Mouse (Mus musculus) embryonic facial prominence, embryonic 10.5 days (tissue): ENCODE measurements around the gene Glra2. TPM values are rescaled to one million over a fixed set of nuclear protein-coding genes. Genes with fewer than 3 reads are reported as not detected.
"Not testable (repeated sequence)": the region's sequence is repeated elsewhere in the genome, so short reads cannot be mapped to it uniquely, and the experiment has no call there.

ENCODE experiments used
- DNase-seq: peaks from one replicate; pipeline ENCODE4 v3.0.0-alpha.2; 2017; ENCODE audit warnings: low spot score
- H3K27ac ChIP-seq: fragments of 300-500 bp; sonication (generic); replicated peaks from 2 replicates; pipeline ENCODE4 v1.5.1; 2016; ENCODE audit warnings: mild to moderate bottlenecking
- H3K27me3 ChIP-seq: fragments of 300-500 bp; sonication (generic); replicated peaks from 2 replicates; pipeline ENCODE4 v1.6.1; 2016; ENCODE audit warnings: low read depth, mild to moderate bottlenecking; ENCODE audit not compliant: poor library complexity, severe bottlenecking
- H3K36me3 ChIP-seq: fragments of 300-500 bp; sonication (generic); replicated peaks from 2 replicates; pipeline ENCODE4 v1.6.1; 2016; ENCODE audit warnings: mild to moderate bottlenecking, moderate library complexity
- H3K4me1 ChIP-seq: fragments of 300-500 bp; sonication (generic); 2 replicates; pipeline ENCODE4 v1.6.1; 2016
- H3K4me3 ChIP-seq: fragments of 300-500 bp; sonication (generic); 2 replicates; pipeline ENCODE4 v1.5.1; 2016; ENCODE audit warnings: mild to moderate bottlenecking, moderate library complexity
- H3K9me3 ChIP-seq: fragments of 300-500 bp; sonication (generic); 2 replicates; pipeline ENCODE4 v1.6.1; 2016; ENCODE audit warnings: mild to moderate bottlenecking
- WGBS: fragments of 180-500 bp; shearing (Covaris S2); methylation state at CpG from one replicate; pipeline ENCODE4 v1.1.7; 2016; 5-methylcytosine and 5-hydroxymethylcytosine counted together
- polyA plus RNA-seq: library from polyadenylated mRNA; unstranded; fragments of >200 nt; fragmentation: Nextera tagmentation; extraction: Ambion mirVana; gene quantifications from 2 replicates; pipeline ENCODE4 v1.2.1, GENCODE M21; 2016

Glra2 gene
- polyA plus RNA-seq: 0.05 and 0.09 TPM in 2 replicates

GRCm38 (mm10) chrX:165326939-165327698, at the start of gene Glra2:
Glra2 (minus strand) TSS chrX:165327393.
- Histone ChIP-seq H3K27ac (no peak within 1 kb of the TSS), H3K9me3 (no peaks in the 10 kb centered on the region), H3K27me3 (peaks cover 17% of the 10 kb centered on the region), H3K4me3 (peak within 1 kb of the TSS; percentile 31), H3K4me1 (no peaks in the 10 kb centered on the region), H3K36me3 (no peaks in the 10 kb centered on the region)
- WGBS: 14% methylated on average over 12 of the region's 12 CpGs
- DNase-seq: peak; percentile 54

- Histone ChIP-seq H3K36me3 (no peaks in the 10 kb centered on the region), H3K27ac (no peak overlapping the region), H3K9me3 (no peaks in the 10 kb centered on the region), H3K4me3 (no peak overlapping the region), H3K4me1 (no peaks in the 10 kb centered on the region), H3K27me3 (peaks cover 9% of the 10 kb centered on the region; the same call in 1 of the 2 replicates)
- DNase-seq: no peak
- 79% methylated on average over 1 of the region's 1 CpGs for WGBS
Observed at GRCm38 (mm10) chrX:165362798-165363197, 35.6 kb upstream of the Glra2 start.

- Histone ChIP-seq H3K27ac (no peak overlapping the region), H3K4me3 (no peak overlapping the region), H3K36me3 (no peaks in the 10 kb centered on the region), H3K9me3 (no peaks in the 10 kb centered on the region), H3K4me1 (no peaks in the 10 kb centered on the region), H3K27me3 (peaks cover 9% of the 10 kb centered on the region; the same call in 1 of the 2 replicates)
- DNase-seq: no peak
- 83% methylated on average over 5 of the region's 5 CpGs for whole genome bisulfite sequencing
Observed at GRCm38 (mm10) chrX:165344611-165345010, 17.4 kb upstream of the Glra2 start.

GRCm38 (mm10) chrX:165327699-165328333, 623 bp upstream of the Glra2 start:
- H3K9me3 ChIP-seq: no peaks in the 10 kb centered on the region
- no peaks in the 10 kb centered on the region for H3K4me1 ChIP-seq
- H3K27me3 ChIP-seq: peaks cover 14% of the 10 kb centered on the region
- WGBS: 18% methylated on average over 9 of the region's 9 CpGs
- DNase-seq: peak; percentile 39
- H3K36me3 ChIP-seq: no peaks in the 10 kb centered on the region
- H3K4me3 ChIP-seq: peak overlapping the region; percentile 31
- no peak overlapping the region for H3K27ac ChIP-seq

DNA sequence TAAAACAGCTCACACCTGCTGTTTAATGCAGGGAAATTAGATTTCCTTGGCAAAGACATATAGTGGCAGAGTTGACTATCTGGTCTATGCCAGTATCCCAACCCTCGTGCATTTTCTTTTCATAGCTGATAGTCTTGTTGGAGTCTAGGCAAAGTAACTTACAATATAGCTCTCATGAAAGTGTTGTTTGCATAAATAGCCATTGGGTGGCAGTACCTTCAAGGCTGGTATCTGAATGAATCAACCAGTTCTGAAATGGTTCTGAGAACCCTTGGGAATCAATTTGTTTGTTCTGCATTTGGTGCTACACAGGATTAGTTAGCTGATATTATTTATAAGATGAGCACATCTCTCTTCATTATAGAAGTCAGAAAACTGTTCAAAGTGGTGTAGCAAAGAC, 133.6 kb downstream of the Glra2 start:
- H3K27ac ChIP-seq: no peak overlapping the region
- no peaks in the 10 kb centered on the region for H3K4me1 ChIP-seq
- no peak for DNase-seq
- no peaks in the 10 kb centered on the region for H3K36me3 ChIP-seq
- 75% methylated on average over 1 of the region's 1 CpGs for WGBS
- H3K4me3 ChIP-seq: no peak overlapping the region
- no peaks in the 10 kb centered on the region for H3K9me3 ChIP-seq
- peaks cover 15% of the 10 kb centered on the region for H3K27me3 ChIP-seq

- Histone ChIP-seq H3K9me3 (no peaks in the 10 kb centered on the region), H3K36me3 (no peaks in the 10 kb centered on the region), H3K27me3 (peaks cover 22% of the 10 kb centered on the region), H3K4me1 (no peaks in the 10 kb centered on the region), H3K4me3 (no peak overlapping the region), H3K27ac (no peak overlapping the region)
- 50% methylated on average over 1 of the region's 1 CpGs for WGBS
- no peak for DNase-seq
Observed at GRCm38 (mm10) chrX:165191170-165191569, 136.0 kb downstream of the Glra2 start.

DNA sequence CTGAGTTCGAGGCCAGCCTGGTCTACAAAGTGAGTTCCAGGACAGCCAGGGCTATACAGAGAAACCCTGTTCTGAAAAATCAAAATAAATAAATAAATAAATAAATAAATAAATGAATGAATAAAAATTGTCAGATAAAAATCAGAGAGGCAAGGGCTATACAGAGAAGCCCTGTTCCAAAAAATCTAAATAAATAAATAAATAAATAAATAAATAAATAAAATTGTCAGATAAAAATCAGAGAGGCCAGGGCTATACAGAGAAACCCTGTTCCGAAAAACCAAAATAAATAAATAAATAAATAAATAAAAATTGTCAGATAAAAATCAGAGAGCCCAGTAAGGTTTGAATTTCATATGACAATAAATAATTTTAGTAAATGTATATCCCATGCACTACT, 144.2 kb downstream of the Glra2 start:
- H3K9me3 ChIP-seq, DNase-seq, H3K4me1 ChIP-seq, H3K27ac ChIP-seq, H3K4me3 ChIP-seq, H3K36me3 ChIP-seq: not testable (repeated sequence)
- peaks cover 19% of the 10 kb centered on the region for H3K27me3 ChIP-seq
- 85% methylated on average over 2 of the region's 2 CpGs for WGBS

DNA sequence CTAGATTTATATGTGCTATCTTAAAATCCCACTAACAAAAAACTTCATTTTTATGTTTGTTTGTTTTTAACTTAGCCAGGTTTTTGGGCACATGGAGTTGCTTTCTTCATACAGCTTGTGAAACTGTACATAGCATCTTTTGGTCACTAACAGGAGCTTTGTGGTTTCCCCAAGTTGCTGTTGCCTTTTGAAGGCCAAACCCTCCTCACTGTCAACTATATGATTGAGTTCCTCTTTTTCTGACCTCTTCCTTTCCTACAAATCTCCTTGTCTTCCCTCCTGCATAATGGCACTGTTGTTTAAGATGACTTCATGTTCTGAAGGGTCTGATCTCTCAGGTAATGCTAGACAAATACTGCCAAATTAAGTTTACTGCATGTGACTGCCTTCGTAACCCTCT, 170.6 kb downstream of the Glra2 start:
- Histone ChIP-seq H3K36me3 (no peaks in the 10 kb centered on the region), H3K4me3 (no peak overlapping the region), H3K27me3 (0 out of 2 replicates have a peak, but pooled peaks cover 4% of the 10 kb centered on the region), H3K9me3 (no peaks in the 10 kb centered on the region), H3K27ac (no peak overlapping the region), H3K4me1 (no peaks in the 10 kb centered on the region)
- 93% methylated on average over 1 of the region's 1 CpGs for WGBS
- no peak for DNase-seq

DNA sequence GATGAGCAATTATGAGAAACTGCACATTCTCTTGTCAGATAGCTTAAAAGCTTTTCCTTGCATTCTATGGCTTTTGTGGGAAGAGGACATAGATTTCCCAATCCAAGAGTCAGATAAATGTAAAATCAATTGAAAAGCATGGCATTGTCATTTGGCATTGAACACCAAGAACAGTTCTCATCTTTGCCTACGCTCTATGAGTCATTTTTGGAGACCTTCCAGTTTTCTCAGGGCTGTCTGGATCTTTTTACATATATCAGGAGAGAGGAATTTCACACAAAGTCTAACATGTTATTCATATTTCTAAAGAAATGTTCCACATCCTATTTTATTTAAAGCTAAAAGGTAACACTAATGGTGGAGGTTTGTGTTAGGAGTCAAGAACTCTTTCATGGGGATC, 223.0 kb downstream of the Glra2 start:
- DNase-seq: no peak
- 84% methylated on average over 1 of the region's 1 CpGs for WGBS

More for the DNA sequence above, 223.0 kb downstream of the Glra2 start:
- H3K4me1 ChIP-seq: no peaks in the 10 kb centered on the region
- H3K9me3 ChIP-seq: no peaks in the 10 kb centered on the region
- H3K36me3 ChIP-seq: no peaks in the 10 kb centered on the region
- H3K27me3 ChIP-seq: 0 out of 2 replicates have a peak, but pooled peaks cover 4% of the 10 kb centered on the region
- no peak overlapping the region for H3K27ac ChIP-seq
- H3K4me3 ChIP-seq: no peak overlapping the region
